ENCODE assay signal across 7 mouse cellular contexts in genomic region chr6:125600669-125601068, GRCm38 (mm10).
"Had no signal": no experiment of that assay in that cellular context is flagged by ENCODE, and none has a peak within 500 bp of the region (broad histone marks: within the 10 kb centered on the region; RNA-seq: fewer than 3 reads in every experiment).

No protein-coding gene starts in this region.

- H3K4me3 ChIP-seq: midbrain, embryonic 13.5 days; stomach, embryonic 15.5 days had no signal

- H3K9ac ChIP-seq: liver, embryonic 14.5 days; liver, postnatal 0 days; lung, embryonic 14.5 days; midbrain, embryonic 13.5 days; stomach, embryonic 15.5 days had no signal

- H3K27ac ChIP-seq: liver, embryonic 14.5 days; macrophage; midbrain, embryonic 13.5 days; stomach, embryonic 15.5 days had no signal

- H3K27me3 ChIP-seq: stomach, embryonic 15.5 days had no signal

- H3K9me3 ChIP-seq: midbrain, embryonic 13.5 days; stomach, embryonic 15.5 days had no signal

- H3K36me3 ChIP-seq: midbrain, embryonic 13.5 days; stomach, embryonic 15.5 days had no signal

- H3K4me2 ChIP-seq: liver, embryonic 11.5 days; lung, embryonic 14.5 days; midbrain, embryonic 13.5 days; stomach, embryonic 15.5 days had no signal
